In genomic region chr9:110132201-110132605, GRCm38 (mm10) we compare ENCODE assay signal across 8 mouse cellular contexts. TPM values are rescaled to one million over a fixed set of nuclear protein-coding genes. Genes with fewer than 3 reads are reported as not detected.
A peak's percentile ranks its signal among the peaks of the same experiment; 100 is the strongest.
DNase-seq lines count a peak whose midpoint lies in the region; ATAC-seq and TF ChIP-seq lines count a peak whose summit lies in the region.

No protein-coding gene starts in this region.

- in situ Hi-C loops in Patski (cut with MboI; ENCODE audit: low pct_unique_long_range_greater_than_20kb), result no loop called here

- H3K4me1 ChIP-seq in lung, adult 2 months (ENCODE audit: control insufficient read depth, insufficient read depth, low read length), result peaks cover 3% of the 10 kb centered on the region
- H3K4me1 ChIP-seq in forebrain, embryonic 10.5 days, result peaks cover 33% of the 10 kb centered on the region
- H3K4me1 ChIP-seq in limb, embryonic 11.5 days (ENCODE audit: control insufficient read depth, insufficient read depth, low read length), result no peaks in the 10 kb centered on the region; the same call in 1 of the 2 replicates
- H3K4me1 ChIP-seq in midbrain, embryonic 15.5 days, result peaks cover 35% of the 10 kb centered on the region

- POLR2A ChIA-PET in Patski (lab: Charles Lee), result interaction anchor here (1.0 kb wide), 1 partner anchor 17 kb away, joined by 4 read pairs; no protein-coding TSS in a partner anchor

- TF ChIP-seq POLR2A in lung, adult 2 months (IDR thresholded peaks at IDR 0.05; ENCODE audit: borderline replicate concordance, extremely low read depth, low read depth, low read length), result no peak

- under 1% methylated on average over 38 of the region's 38 CpGs for WGBS in lung, adult 2 months
- WGBS in forebrain, embryonic 10.5 days, result under 1% methylated on average over 34 of the region's 38 CpGs
- WGBS in limb, embryonic 11.5 days, result 0% methylated on average over 33 of the region's 38 CpGs
- under 1% methylated on average over 30 of the region's 38 CpGs for WGBS in midbrain, embryonic 15.5 days

- H3K27ac ChIP-seq in forebrain, embryonic 10.5 days, result peak overlapping the region; percentile 99
- peak overlapping the region; percentile 79 for H3K27ac ChIP-seq in limb, embryonic 11.5 days (replicated peaks; ENCODE audit: low read depth, low read length)
- peak overlapping the region; percentile 92 for H3K27ac ChIP-seq in midbrain, embryonic 15.5 days

- CTCF ChIA-PET in Patski (lab: Charles Lee), result no interaction called here

- H3K27me3 ChIP-seq in Patski, result no peaks in the 10 kb centered on the region
- H3K27me3 ChIP-seq in forebrain, embryonic 10.5 days (ENCODE audit: poor library complexity, severe bottlenecking), result no peaks in the 10 kb centered on the region
- no peaks in the 10 kb centered on the region for H3K27me3 ChIP-seq in limb, embryonic 11.5 days (ENCODE audit: control insufficient read depth, insufficient read depth, low read length)
- no peaks in the 10 kb centered on the region for H3K27me3 ChIP-seq in midbrain, embryonic 15.5 days (replicated peaks)

- H3K4me2 ChIP-seq in limb, embryonic 11.5 days (ENCODE audit: low read depth, severe bottlenecking), result peak overlapping the region; percentile 59
- peak overlapping the region; percentile 61 for H3K4me2 ChIP-seq in midbrain, embryonic 15.5 days

- no peaks in the 10 kb centered on the region for H3K9me3 ChIP-seq in forebrain, embryonic 10.5 days
- no peaks in the 10 kb centered on the region for H3K9me3 ChIP-seq in limb, embryonic 11.5 days (ENCODE audit: control insufficient read depth, low read length)
- no peaks in the 10 kb centered on the region for H3K9me3 ChIP-seq in midbrain, embryonic 15.5 days

- peak; percentile 56 for ATAC-seq in Patski
- ATAC-seq in limb, embryonic 11.5 days (ENCODE audit: insufficient number of reproducible peaks, low FRiP score, low TSS enrichment, low read depth), result peak; percentile 65
- ATAC-seq in midbrain, embryonic 15.5 days (replicated peaks), result peak; percentile 68

- no peak for TF ChIP-seq CTCF in lung, adult 2 months (IDR thresholded peaks at IDR 0.05; ENCODE audit: insufficient read depth, low read length)
- TF ChIP-seq CTCF in Patski (IDR thresholded peaks at IDR 0.05), result no peak

- H3K9ac ChIP-seq in limb, embryonic 11.5 days (ENCODE audit: low read length), result peak overlapping the region; percentile 98
- H3K9ac ChIP-seq in midbrain, embryonic 15.5 days, result peak overlapping the region; percentile 74

- H3K4me3 ChIP-seq in lung, adult 2 months (replicated peaks; ENCODE audit: extremely low read depth, low read depth, low read length), result peak overlapping the region; percentile 74
- H3K4me3 ChIP-seq in forebrain, embryonic 10.5 days, result peak overlapping the region; percentile 96
- H3K4me3 ChIP-seq in limb, embryonic 11.5 days (ENCODE audit: low read depth, low read length), result peak overlapping the region; percentile 80
- peak overlapping the region; percentile 66 for H3K4me3 ChIP-seq in midbrain, embryonic 15.5 days

- H3K36me3 ChIP-seq in forebrain, embryonic 10.5 days (replicated peaks), result peaks cover 44% of the 10 kb centered on the region
- peaks cover 4% of the 10 kb centered on the region for H3K36me3 ChIP-seq in limb, embryonic 11.5 days (ENCODE audit: control insufficient read depth, insufficient read depth, low read length)
- peaks cover 5% of the 10 kb centered on the region; the same call in 1 of the 2 replicates for H3K36me3 ChIP-seq in midbrain, embryonic 15.5 days (replicated peaks)

- DNase-seq in lung, adult 2 months, result no peak
- no peak for DNase-seq in lung, postnatal 25 days (ENCODE audit: low spot score)
- DNase-seq in Patski (ENCODE audit: low read depth, low spot score), result no peak
- no peak for DNase-seq in forebrain, embryonic 10.5 days (ENCODE audit: extremely low spot score, low spot score)
- DNase-seq in limb, embryonic 11.5 days (ENCODE audit: low spot score), result peak; percentile 78
- no peak for DNase-seq in left cerebral cortex, adult 9 months (ENCODE audit: low spot score in 2 of 2)
- no peak for DNase-seq in adrenal gland, adult 8-10 months

RNA-seq across cellular contexts. Expression of gene Dhx30, which starts 14.6 kb away (rescaled TPM):
- 61.1 and 70.7 TPM in 2 replicates for polyA plus RNA-seq in lung, adult 2 months (2012; rRNA removed)
- polyA plus RNA-seq in Patski (2021), result 120 TPM
- 186 and 200 TPM in 2 replicates for polyA plus RNA-seq in forebrain, embryonic 10.5 days (2016; fragmentation: Nextera tagmentation; extraction: Ambion mirVana)
- 179 and 190 TPM in 2 replicates for polyA plus RNA-seq in limb, embryonic 11.5 days (2014; fragmentation: Nextera tagmentation; extraction: Ambion mirVana)
- polyA plus RNA-seq in midbrain, embryonic 15.5 days (2015; fragmentation: Nextera tagmentation; extraction: Ambion mirVana), result 182 and 199 TPM in 2 replicates
- total RNA-seq in adrenal gland, adult 8-10 months (2022), result 100 to 1,000 TPM; 107 to 117 (median 114) TPM

RNA-seq across cellular contexts. Expression of gene Smarcc1, which starts 14.7 kb away (rescaled TPM):
- 11.5 and 11.9 TPM in 2 replicates for polyA plus RNA-seq in lung, adult 2 months (2012; rRNA removed)
- 65.4 TPM for polyA plus RNA-seq in Patski (2021)
- 181 and 205 TPM in 2 replicates for polyA plus RNA-seq in forebrain, embryonic 10.5 days (2016; fragmentation: Nextera tagmentation; extraction: Ambion mirVana)
- polyA plus RNA-seq in limb, embryonic 11.5 days (2014; fragmentation: Nextera tagmentation; extraction: Ambion mirVana), result 206 and 217 TPM in 2 replicates
- polyA plus RNA-seq in midbrain, embryonic 15.5 days (2015; fragmentation: Nextera tagmentation; extraction: Ambion mirVana), result 110 and 112 TPM in 2 replicates
- 10 to 100 TPM; 57.6 to 64.3 (median 60.8) TPM for total RNA-seq in adrenal gland, adult 8-10 months (2022)
